Mouse (Mus musculus) MEL (cell line): ENCODE measurements around the gene Rad21l. TPM values are rescaled to one million over a fixed set of nuclear protein-coding genes. Genes with fewer than 3 reads are reported as not detected.

ENCODE experiments used
- DNase-seq: peaks from one replicate; pipeline ENCODE4 v3.0.0; 2011; ENCODE audit warnings: low read depth, low spot score
- H3K27ac ChIP-seq: 2 replicates; pipeline ENCODE4 v1.5.1; 2012; ENCODE audit warnings: low read depth, mild to moderate bottlenecking, control low read depth, low read length, moderate library complexity; ENCODE audit not compliant: control insufficient read depth
- H3K27me3 ChIP-seq, 2 experiments: fragments of 150-350 bp in 1 of 2; sonication (generic) in 1 of 2; 2 replicates each; pipeline ENCODE4 v1.6.1; 2012; ENCODE audit warnings: low read length in 2 of 2, mild to moderate bottlenecking in 2 of 2, improper control_type of control experiment in 1 of 2, moderate library complexity in 1 of 2; ENCODE audit not compliant: insufficient read depth in 2 of 2, control insufficient read depth in 1 of 2
- H3K36me3 ChIP-seq, 2 experiments: 2 replicates each; pipeline ENCODE4 v1.6.1; 2012 to 2014; ENCODE audit warnings: low read length in 2 of 2, improper control_type of control experiment in 1 of 2, inconsistent platforms in 1 of 2, mild to moderate bottlenecking in 1 of 2; ENCODE audit not compliant: insufficient read depth in 2 of 2, control insufficient read depth in 1 of 2
- H3K4me1 ChIP-seq, 2 experiments: fragments of 150-350 bp in 1 of 2; sonication (generic) in 1 of 2; 2 replicates each; pipeline ENCODE4 v1.6.1; 2012; ENCODE audit warnings: low read length in 2 of 2, improper control_type of control experiment in 1 of 2, mild to moderate bottlenecking in 1 of 2; ENCODE audit not compliant: insufficient read depth in 2 of 2, control insufficient read depth in 1 of 2
- H3K4me3 ChIP-seq, 2 experiments: fragments of 150-350 bp in 1 of 2; sonication (generic) in 1 of 2; 2 replicates each; pipeline ENCODE4 v1.5.1; 2012; ENCODE audit warnings: low read depth in 2 of 2, low read length in 2 of 2, mild to moderate bottlenecking in 2 of 2, moderate library complexity in 2 of 2, control low read depth in 1 of 2, improper control_type of control experiment in 1 of 2; ENCODE audit not compliant: control insufficient read depth in 1 of 2, insufficient read depth in 1 of 2
- H3K79me2 ChIP-seq: 2 replicates; pipeline ENCODE4 v1.6.1; 2012; ENCODE audit warnings: mild to moderate bottlenecking, low read length, moderate library complexity; ENCODE audit not compliant: control insufficient read depth, poor library complexity, insufficient read depth
- H3K9ac ChIP-seq: 2 replicates; pipeline ENCODE4 v1.6.1; 2012; ENCODE audit warnings: low read depth, mild to moderate bottlenecking, control low read depth, low read length, moderate library complexity; ENCODE audit not compliant: control insufficient read depth, poor library complexity, severe bottlenecking
- H3K9me3 ChIP-seq: fragments of 150-350 bp; sonication (generic); replicated peaks from 2 replicates; pipeline ENCODE4 v1.6.1; 2012; ENCODE audit warnings: mild to moderate bottlenecking, low read length, improper control_type of control experiment, moderate library complexity; ENCODE audit not compliant: insufficient read depth
- CHD2 ChIP-seq: IDR thresholded peaks from 2 replicates; pipeline ENCODE4 v1.6.1; 2011; ENCODE audit warnings: low read length, improper control_type of control experiment
- ELF1 ChIP-seq: IDR thresholded peaks from 2 replicates; pipeline ENCODE4 v1.6.1; 2014; ENCODE audit warnings: low read depth, mild to moderate bottlenecking, inconsistent platforms, low read length, improper control_type of control experiment, moderate library complexity
- EP300 ChIP-seq, 2 experiments: IDR thresholded peaks; 2 replicates each; pipeline ENCODE4 v1.6.1; 2011; ENCODE audit warnings: improper control_type of control experiment in 2 of 2, low read length in 2 of 2, low read depth in 1 of 2, mild to moderate bottlenecking in 1 of 2
- ETS1 ChIP-seq: IDR thresholded peaks from 2 replicates; pipeline ENCODE4 v1.6.1; 2012; ENCODE audit warnings: low read depth, mild to moderate bottlenecking, inconsistent platforms, low read length, improper control_type of control experiment, moderate library complexity
- GABPA ChIP-seq: IDR thresholded peaks from 2 replicates; pipeline ENCODE4 v1.6.1; 2012; ENCODE audit warnings: low read depth, mild to moderate bottlenecking, inconsistent platforms, low read length, improper control_type of control experiment, moderate library complexity
- HCFC1 ChIP-seq: IDR thresholded peaks from 2 replicates; pipeline ENCODE4 v1.6.1; 2012; ENCODE audit warnings: low read depth, mild to moderate bottlenecking, inconsistent platforms, low read length, improper control_type of control experiment, moderate library complexity
- MAX ChIP-seq: IDR thresholded peaks from 2 replicates; pipeline ENCODE4 v1.6.1; 2011; ENCODE audit warnings: low read length, improper control_type of control experiment
- MAZ ChIP-seq: IDR thresholded peaks from 2 replicates; pipeline ENCODE4 v1.6.1; 2012; ENCODE audit warnings: low read depth, mild to moderate bottlenecking, inconsistent platforms, low read length, improper control_type of control experiment
- MEF2A ChIP-seq: IDR thresholded peaks from 2 replicates; pipeline ENCODE4 v1.6.1; 2014; ENCODE audit warnings: low read depth, mild to moderate bottlenecking, inconsistent platforms, low read length, improper control_type of control experiment; ENCODE audit not compliant: poor library complexity, insufficient replicate concordance, severe bottlenecking; ENCODE audit errors: extremely low read depth
- MYB ChIP-seq: IDR thresholded peaks from 2 replicates; pipeline ENCODE4 v1.6.1; 2011; ENCODE audit warnings: mild to moderate bottlenecking, low read depth, low read length, improper control_type of control experiment
- MYC ChIP-seq: IDR thresholded peaks from 2 replicates; pipeline ENCODE4 v1.6.1; 2011; ENCODE audit warnings: low read depth, mild to moderate bottlenecking, low read length, improper control_type of control experiment, moderate library complexity
- NELFE ChIP-seq: IDR thresholded peaks from 2 replicates; pipeline ENCODE4 v1.6.1; 2011; ENCODE audit warnings: low read depth, low read length, improper control_type of control experiment
- POLR2AphosphoS2 ChIP-seq: IDR thresholded peaks from 2 replicates; pipeline ENCODE4 v1.6.1; 2011; ENCODE audit warnings: low read length, improper control_type of control experiment
- RCOR1 ChIP-seq: IDR thresholded peaks from 2 replicates; pipeline ENCODE4 v1.6.1; 2012; ENCODE audit warnings: low read depth, mild to moderate bottlenecking, inconsistent platforms, low read length, improper control_type of control experiment
- TAL1 ChIP-seq: IDR thresholded peaks from 2 replicates; pipeline ENCODE4 v1.6.1; 2012; ENCODE audit warnings: mild to moderate bottlenecking, inconsistent platforms, low read length, moderate library complexity, mixed read lengths
- TBP ChIP-seq: IDR thresholded peaks from 2 replicates; pipeline ENCODE4 v1.8.0; 2011; ENCODE audit warnings: low read depth, low read length, improper control_type of control experiment
- UBTF ChIP-seq: IDR thresholded peaks from 2 replicates; pipeline ENCODE4 v1.6.1; 2012; ENCODE audit warnings: low read depth, mild to moderate bottlenecking, inconsistent platforms, low read length, improper control_type of control experiment, moderate library complexity, borderline replicate concordance; ENCODE audit not compliant: insufficient read depth
- ZC3H11A ChIP-seq: IDR thresholded peaks from 2 replicates; pipeline ENCODE4 v1.6.1; 2012; ENCODE audit warnings: low read depth, mild to moderate bottlenecking, inconsistent platforms, low read length, improper control_type of control experiment
- ZMIZ1 ChIP-seq: IDR thresholded peaks from 2 replicates; pipeline ENCODE4 v1.6.1; 2012; ENCODE audit warnings: low read depth, mild to moderate bottlenecking, inconsistent platforms, low read length, improper control_type of control experiment, moderate library complexity
- ZNF384 ChIP-seq: IDR thresholded peaks from 2 replicates; pipeline ENCODE4 v1.6.1; 2012; ENCODE audit warnings: low read depth, mild to moderate bottlenecking, inconsistent platforms, low read length, improper control_type of control experiment
- polyA plus RNA-seq, 2 experiments: library from polyadenylated mRNA; stranded (reverse) in 1 of 2; unstranded in 1 of 2; fragments of >175 nt in 1 of 2; fragments of >200 nt in 1 of 2; gene quantifications; 2 replicates each; pipeline versions ENCODE4 v1.2.1 to v1.2.4; 2012; ENCODE audit warnings: low replicate concordance in 2 of 2, low read depth in 1 of 2; ENCODE audit not compliant: insufficient read length in 2 of 2, insufficient read depth in 1 of 2, missing spikeins in 1 of 2
- total RNA-seq: library from RNA; depleted of rRNA; stranded (reverse); fragments of 300-350 nt; gene quantifications from 2 replicates; pipeline ENCODE4 v1.2.3, GENCODE M21; 2012

The Rad21l gene
- total and polyA plus RNA-seq, 3 experiments, result not detected

- Histone ChIP-seq H3K36me3 (no peaks in the 10 kb centered on the region), H3K9me3 (no peaks in the 10 kb centered on the region)
- TF ChIP-seq ZNF384 (no peak), GABPA (no peak), MEF2A (no peak), ZMIZ1 (no peak), MYB (no peak), NELFE (no peak), MAZ (no peak)
- TF ChIP-seq, all 39 proteins: peak for 0
- Histone ChIP-seq H3K27me3 (peaks cover 0 to 3% of the 10 kb centered on the region in 2 experiments; a peak in 2 of 4 replicates), H3K4me3 (no peak overlapping the region), H3K9ac (no peak overlapping the region), H3K79me2 (no peaks in the 10 kb centered on the region), H3K4me1 (no peaks in the 10 kb centered on the region), H3K27ac (no peak overlapping the region)
- no peak for DNase-seq
Measured at GRCm38 (mm10) chr2:151609974-151610373, 58.4 kb downstream of the Rad21l start.

GRCm38 (mm10) chr2:151608435-151608834 lies 59.9 kb downstream of the Rad21l start:
- DNase-seq, result no peak
- Histone ChIP-seq H3K9me3 (no peaks in the 10 kb centered on the region), H3K4me3 (no peak overlapping the region), H3K4me1 (no peaks in the 10 kb centered on the region), H3K27ac (no peak overlapping the region), H3K79me2 (no peaks in the 10 kb centered on the region), H3K9ac (no peak overlapping the region), H3K36me3 (no peaks in the 10 kb centered on the region), H3K27me3 (peaks cover 0 to 3% of the 10 kb centered on the region in 2 experiments; a peak in 2 of 4 replicates)
- TF ChIP-seq RCOR1, result no peak
- TF ChIP-seq ZC3H11A, result no peak
- no peak for TF ChIP-seq HCFC1
- TF ChIP-seq MYB, result no peak
- no peak for TF ChIP-seq ELF1
- TF ChIP-seq TAL1, result no peak
- TF ChIP-seq MAX, result no peak
- TF ChIP-seq MEF2A, result no peak
- TF ChIP-seq ETS1, result no peak
- no peak for TF ChIP-seq ZNF384
- no peak for TF ChIP-seq MYC
- TF ChIP-seq EP300 (IDR thresholded peaks at IDR 0.05; ENCODE audit: low read depth in 1 of 2, low read length in 2 of 2), result no peak
- no peak for TF ChIP-seq POLR2AphosphoS2
- no peak for TF ChIP-seq TBP
- no peak for TF ChIP-seq CHD2
- TF ChIP-seq UBTF, result no peak
